Mouse (Mus musculus) gastrocnemius, postnatal 4 days (tissue): ENCODE measurements around the gene Rnf167. TPM values are rescaled to one million over a fixed set of nuclear protein-coding genes. Genes with fewer than 3 reads are reported as not detected.

Experiments used
- DNase-seq, 2 experiments: peaks; one replicate each; pipeline ENCODE4 v3.0.0; 2021 to 2022; ENCODE audit warnings: low spot score in 2 of 2, mixed read lengths in 2 of 2
- total RNA-seq, 2 experiments: library from RNA; stranded (reverse); gene quantifications; 2 replicates each; pipeline ENCODE4 v1.2.3; 2021

The Rnf167 gene
- total RNA-seq, 2 experiments from 2014 or later, result 43.5 to 44.0 TPM

DNA sequence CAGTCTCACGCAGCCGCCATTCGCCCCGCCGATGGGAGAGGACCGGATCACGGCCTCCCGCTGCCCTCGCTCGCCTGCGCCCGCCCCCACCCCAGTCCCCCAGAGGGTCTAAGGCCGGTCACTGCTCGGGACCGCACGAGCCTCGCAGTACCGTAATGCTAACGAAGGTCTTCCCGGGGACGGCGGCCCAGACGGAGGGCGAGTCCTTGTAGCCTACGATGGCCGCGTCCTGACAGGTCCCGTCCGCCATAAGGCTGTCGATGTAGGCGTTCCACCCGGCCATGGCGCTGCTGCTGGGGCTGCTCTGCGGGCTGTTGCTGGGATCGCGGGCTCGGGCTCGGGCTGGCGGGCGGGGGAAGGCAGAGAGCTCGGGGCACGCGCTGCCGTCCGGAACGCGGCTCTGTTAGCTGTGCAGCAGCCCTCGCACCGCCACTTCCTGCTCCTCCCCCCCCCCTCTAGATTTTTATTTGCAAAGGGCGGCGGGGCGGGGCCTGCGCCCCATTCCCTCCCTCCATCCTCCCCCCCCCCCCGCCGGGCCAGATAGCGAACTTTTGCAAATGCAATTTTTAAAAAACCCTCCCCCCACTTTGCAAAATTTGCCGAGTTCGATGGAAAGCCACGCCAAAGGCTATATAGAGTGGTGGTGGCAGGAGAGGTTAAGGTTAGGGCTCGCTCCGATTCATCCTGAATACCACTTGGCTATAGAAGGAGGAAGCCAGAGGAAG, 7.3 kb downstream of the Rnf167 start, which contains the start of gene Pfn1:
TSS of gene Pfn1 (minus strand) at position 447 of the 725 bp plus-strand sequence.
- peak; percentile 72 to 82 for DNase-seq

GRCm38 (mm10) chr11:70654923-70655570, 8.0 kb downstream of the Rnf167 start:
- peak; percentile 82 to 89 for DNase-seq

- peak; percentile 58 to 79 for DNase-seq
Observed at GRCm38 (mm10) chr11:70655571-70656455, 8.8 kb downstream of the Rnf167 start.

- peak in 1 of 2 experiments; percentile 77 for DNase-seq
Observed at GRCm38 (mm10) chr11:70656456-70656927, 9.5 kb downstream of the Rnf167 start.

DNA sequence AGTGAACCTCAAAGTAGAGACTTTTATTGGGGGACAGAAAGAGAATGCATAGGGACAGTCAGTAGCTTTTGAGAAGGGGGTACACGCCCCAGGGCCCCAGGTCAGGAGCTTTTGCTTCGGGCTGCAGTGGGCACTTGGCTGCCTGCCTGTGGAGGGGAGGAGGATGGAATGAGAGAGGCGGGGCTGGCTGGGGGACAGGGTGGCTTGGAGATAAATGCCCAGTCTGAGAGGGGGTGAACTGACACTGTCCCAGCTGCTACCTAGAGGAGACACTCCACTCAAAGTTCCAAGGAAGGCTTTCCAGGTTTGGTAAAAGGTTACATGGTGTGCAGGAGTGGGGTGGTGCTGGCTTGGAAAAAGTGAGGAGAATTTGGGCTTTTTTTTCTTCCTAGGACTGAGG, 9.9 kb downstream of the Rnf167 start, which contains the start of gene Eno3:
TSS of gene Eno3 (plus strand) at position 239 of the 400 bp plus-strand sequence.
- peak in 1 of 2 experiments; percentile 51 for DNase-seq

DNA sequence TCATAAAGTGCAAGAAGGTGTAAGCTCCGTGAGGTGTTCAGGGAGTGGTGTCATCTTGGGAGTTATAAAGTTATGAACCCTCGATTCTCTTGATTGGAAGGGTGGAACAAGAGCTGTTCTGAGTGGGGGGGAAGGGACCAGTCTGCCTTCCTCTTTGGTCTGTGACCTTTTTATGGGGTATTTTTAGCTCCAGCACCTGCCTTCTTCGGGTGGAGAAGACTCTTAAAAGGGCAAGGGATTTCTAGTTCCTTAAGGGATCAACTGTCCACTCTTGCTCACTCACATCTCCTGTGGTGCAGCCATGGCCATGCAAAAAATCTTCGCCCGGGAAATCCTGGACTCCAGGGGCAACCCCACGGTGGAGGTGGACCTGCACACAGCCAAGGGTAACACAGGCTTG, 10.5 kb downstream of the Rnf167 start:
- DNase-seq, result no peak

DNA sequence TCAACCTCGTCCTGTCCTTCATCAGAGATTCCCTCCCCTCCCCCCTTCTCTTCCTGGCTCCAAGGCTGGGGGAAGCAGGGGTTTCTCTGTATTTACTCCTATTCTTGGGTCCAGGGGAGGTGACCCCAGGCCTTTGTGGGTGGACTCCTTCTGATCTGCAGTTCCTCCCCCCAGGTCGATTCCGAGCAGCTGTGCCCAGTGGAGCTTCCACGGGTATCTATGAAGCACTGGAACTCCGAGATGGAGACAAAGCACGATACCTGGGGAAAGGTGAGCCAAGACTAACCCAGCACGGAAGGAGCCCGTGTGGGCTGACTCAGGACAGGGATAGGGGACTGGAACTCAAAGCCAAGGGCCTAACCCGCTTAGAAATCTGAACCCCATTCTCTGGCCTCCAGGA, 11.0 kb downstream of the Rnf167 start:
- DNase-seq, result no peak

DNA sequence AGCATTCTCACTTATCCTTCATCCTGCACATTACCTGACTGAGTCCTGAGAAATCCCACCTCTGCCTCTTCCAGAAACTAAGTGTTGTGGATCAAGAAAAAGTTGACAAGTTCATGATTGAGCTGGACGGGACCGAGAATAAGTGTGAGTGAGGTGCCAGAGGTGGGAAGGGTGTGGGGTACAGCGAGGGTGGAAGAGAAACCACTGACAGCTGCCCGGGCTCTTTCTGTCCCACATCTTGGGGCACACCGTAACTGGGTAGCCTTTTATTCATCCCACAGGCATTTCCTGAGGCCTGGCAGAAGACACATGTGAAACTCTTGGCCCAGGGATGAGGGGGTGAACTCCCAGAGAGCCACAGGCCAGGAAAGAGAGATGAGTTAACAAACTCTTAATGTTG, 11.5 kb downstream of the Rnf167 start:
- no peak for DNase-seq

DNA sequence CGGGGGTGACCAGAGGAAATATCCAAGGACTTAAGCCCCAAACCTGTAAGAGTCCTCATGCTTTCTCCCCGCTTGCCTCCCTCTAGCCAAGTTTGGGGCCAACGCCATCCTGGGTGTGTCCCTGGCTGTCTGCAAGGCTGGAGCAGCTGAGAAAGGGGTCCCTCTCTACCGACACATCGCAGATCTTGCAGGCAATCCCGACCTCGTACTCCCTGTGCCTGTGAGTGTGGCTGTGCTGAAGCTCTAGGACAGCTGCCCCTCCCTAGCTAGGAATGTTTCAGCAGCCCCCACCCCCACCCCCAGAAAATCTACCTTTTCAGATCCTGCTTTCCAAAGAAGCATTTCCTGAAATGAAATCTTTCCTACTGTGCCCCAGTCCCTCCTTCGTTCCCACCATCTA, 11.9 kb downstream of the Rnf167 start:
- no peak for DNase-seq

DNA sequence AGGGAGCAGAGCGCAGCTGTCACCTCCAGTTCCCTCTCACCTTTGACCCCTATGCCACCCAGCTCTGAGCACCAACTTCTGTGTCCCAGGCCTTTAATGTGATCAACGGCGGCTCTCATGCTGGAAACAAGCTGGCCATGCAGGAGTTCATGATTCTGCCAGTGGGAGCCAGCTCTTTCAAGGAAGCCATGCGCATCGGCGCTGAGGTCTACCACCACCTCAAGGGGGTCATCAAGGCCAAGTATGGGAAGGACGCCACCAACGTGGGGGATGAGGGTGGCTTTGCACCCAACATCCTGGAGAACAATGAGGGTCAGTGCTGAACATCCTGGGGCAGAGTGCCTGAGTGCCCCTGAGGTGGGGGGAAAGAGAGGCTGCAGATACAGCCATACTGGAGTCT, 13.5 kb downstream of the Rnf167 start:
- DNase-seq, result no peak

DNA sequence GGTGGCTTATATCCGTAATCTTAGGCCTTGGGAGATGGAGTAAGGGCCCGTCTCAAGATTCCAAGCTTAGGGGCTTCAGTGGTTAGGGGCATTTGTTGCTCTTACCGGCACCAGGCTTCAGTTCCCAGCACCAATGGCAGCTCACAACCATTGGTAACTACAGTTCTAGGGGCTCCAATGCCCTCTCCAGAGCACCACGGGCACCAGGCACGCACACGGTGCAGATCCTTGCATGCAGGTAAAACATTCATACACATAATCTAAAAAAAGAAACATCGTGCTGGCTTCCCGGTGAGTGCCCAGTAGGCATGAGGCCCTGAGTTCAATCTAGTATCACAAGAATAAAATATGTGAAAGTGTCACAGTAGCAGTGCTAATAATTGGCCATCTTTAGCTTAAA, 16.1 kb downstream of the Rnf167 start:
- no peak for DNase-seq

GRCm38 (mm10) chr11:70663957-70664356, 16.9 kb downstream of the Rnf167 start:
- DNase-seq, result no peak

DNA sequence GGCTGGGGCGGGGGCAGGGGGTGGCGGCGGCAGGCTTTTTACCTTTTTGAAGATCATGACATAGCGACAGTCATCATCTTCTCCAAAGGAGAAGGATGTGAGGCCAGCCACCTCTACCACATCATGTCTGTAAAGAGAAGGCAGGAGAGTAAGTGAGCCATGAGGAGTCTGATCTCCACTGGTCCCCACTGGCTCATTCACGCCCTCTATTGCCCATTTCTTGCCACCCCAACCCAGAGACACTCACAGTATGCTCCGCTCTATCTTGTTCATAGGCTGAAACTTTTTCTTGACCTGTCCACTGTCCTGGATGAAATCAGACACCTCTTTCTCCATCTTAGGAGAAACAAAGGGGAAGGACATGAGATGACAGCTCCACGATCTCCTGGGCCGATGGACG, 17.7 kb downstream of the Rnf167 start:
- DNase-seq, result no peak

GRCm38 (mm10) chr11:70666687-70667086, 19.7 kb downstream of the Rnf167 start:
- DNase-seq, result no peak

DNA sequence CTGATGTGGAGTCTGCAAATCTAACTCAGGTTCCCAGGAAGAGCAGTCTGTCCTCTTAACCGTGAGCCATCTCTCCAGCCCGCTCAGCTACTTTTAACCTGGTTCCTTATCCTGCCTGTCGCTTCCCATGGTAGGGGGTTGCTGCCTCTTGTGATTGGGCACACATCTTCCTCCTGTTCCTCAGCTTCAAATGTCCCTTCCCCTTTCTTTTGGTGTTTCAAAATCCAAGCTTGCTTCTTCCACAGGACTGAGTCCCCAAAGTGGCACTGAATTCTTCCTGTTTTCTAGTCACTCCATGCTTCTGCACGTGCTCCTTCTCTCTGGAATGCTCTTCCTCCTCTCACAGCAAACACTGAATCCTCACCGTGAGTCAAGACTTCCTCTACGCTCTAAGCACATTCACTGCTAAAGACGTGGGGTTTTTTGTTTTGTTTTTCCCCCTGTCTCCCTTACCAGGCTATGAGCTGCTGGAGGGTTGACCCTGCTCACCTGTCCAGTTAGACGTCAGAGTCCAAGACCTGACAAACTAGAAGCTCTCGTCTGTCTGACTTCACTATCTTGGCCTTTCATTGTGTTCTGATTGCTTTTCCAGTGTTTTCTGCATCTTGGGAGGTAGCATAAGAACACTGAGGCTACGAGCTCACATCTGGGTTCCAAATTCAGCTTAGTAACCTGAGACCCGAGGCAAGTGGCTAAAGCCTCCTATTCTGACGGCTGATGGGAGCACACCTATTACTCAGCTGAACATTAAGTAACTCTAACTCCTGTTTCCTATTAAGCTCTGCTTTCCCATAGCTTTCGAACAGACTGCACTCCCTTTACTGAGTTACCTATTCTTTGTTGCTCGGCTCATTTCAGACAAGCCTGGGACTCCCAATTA, 20.5 kb downstream of the Rnf167 start:
- DNase-seq, result no peak

DNA sequence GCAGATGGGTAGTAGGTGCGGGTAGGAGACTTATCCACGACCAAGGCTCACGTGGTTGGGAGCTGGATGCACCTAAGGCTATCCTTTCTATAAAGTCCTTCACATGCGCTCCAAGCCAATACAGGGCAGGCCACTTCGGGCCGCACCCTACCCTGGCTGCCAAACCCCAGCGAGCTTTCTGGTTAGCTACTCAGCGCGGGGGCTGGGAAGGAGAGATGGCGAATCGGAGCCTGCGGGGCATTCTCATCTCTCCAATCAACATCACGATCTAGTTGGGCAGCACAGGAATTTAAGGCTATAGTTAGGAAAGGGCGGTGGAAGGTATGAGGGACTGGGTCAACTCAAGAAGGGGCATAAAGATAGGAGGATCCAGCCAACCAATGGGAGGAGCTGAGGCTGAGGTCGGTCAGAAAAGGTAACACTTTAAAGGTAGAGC, 21.3 kb downstream of the Rnf167 start:
- peak in 1 of 2 experiments; percentile 78 for DNase-seq

DNA sequence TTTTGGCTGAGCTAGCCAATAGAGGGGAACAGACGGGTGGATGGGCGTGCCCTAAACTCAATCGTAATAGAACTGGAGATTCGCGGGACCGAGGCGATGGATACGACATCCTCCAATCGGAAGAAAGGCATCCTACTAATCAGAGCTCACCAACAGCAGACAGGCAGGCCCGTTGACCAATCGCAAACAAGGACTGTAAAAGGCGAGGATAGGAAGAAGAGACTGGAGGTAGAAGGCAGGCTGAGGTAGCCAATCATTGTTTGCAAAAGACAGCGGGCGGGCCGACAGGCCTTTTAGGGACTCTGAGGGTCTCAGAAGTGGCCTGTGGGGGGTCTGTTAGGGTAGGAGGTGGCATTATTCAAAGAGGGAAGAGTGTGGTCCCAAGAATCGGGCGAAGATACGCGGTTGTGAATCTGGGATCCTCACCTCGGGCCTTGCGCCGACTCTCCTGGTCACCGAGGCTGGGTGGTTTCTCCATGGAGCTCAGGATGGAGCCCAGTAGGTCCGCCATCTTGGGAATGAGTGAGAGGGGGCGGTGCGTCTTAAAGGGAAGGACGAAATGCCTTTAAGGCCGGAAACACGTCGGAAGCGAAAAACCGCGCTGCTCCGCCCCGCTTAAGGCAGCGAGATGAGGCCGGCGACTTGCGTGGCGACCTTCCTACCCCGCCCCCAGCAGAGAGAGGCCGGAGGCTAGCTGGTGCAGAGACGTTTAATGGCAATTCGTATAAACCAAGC, 21.9 kb downstream of the Rnf167 start, which contains the start of gene Spag7:
TSS of gene Spag7 (minus strand) at position 646 of the 735 bp plus-strand sequence.
- DNase-seq, result peak; percentile 85 to 96

DNA sequence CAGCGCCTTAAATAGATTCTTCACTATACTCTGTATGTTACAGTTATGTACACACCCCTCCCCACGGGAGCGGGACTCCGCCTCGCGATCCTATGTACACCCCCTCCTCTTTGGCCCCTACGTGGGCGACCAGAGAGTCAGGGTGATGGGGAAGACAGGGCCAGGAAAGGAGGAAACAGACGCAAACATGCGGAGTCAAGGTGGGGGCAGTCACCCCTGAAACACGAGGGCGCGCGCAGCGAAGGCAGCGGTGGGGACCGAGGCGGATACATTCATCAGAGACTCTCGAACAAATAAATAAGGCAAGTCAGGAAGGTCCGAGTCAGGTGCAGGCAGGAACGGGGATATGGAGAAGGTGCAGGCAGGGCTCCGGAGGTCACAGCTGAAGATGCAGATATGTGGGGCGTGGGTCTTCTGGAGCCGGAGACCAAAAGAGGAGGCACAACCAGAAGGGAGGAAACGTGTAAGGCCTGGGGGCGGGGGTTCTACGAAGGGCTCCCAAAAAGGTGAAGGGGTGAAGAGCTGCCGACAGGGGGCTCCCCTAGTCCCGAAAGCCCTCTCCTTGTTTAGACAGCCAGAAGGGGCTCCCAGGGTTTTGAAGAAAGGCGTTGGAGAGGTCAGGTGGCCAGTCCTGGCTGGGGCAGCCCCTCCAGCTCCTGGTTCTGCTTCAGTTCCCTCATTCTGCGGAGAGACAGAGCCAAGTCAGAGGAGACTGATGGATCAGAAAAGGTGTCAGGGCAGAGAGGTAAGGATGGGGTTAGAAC, 22.7 kb downstream of the Rnf167 start:
- DNase-seq, result peak in 1 of 2 experiments; percentile 79

DNA sequence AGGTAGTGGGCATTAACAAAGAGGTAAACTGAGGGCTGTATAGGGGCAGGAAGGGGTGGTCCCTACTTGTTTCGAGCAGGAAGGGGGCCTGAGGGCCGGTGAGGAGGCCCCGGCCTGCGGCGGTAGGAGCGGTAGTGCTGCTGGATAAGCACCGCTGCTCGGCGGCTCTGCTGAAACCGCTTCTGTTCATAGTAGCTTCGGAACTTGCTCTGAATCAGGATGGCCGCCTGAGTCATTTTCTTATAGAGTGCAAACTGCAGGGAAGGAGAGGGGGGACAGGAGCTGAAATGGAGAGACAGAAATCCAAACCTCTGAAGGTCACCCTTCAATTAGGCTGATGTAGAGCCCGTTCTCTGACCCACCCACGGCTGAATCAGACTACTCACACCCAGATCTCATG, 23.4 kb downstream of the Rnf167 start:
- no peak for DNase-seq
